Mouse (Mus musculus): ENCODE measurements around the gene Tcf20. TPM values are rescaled to one million over a fixed set of nuclear protein-coding genes. Genes with fewer than 3 reads are reported as not detected.
A peak's percentile ranks its signal among the peaks of the same experiment; 100 is the strongest.
"Not testable (repeated sequence)": the region's sequence is repeated elsewhere in the genome, so short reads cannot be mapped to it uniquely, and the experiment has no call there.

Tcf20 gene
- polyA plus RNA-seq, 1 experiment = 38.3 TPM

DNA sequence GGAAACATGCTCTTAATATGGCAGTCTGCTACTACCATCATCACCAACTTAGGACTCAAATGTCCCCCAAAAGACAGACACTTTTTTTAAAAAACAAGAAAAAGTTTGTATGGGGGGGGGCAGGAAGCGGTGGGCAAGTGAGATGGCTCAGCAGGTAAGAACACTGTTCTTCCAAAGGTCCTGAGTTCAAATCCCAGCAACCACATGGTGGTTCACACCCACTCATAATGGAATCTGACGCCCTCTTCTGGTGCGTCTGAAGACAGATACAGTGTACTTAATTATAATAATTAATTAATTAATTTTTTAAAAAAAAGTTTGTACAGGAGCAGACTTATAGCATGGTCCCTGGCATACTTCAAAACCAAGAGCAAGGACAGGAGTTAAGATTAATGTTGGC lies 148.5 kb downstream of the Tcf20 start:
- no peak for DNase-seq (ENCODE audit: extremely low spot score in 1 of 2, low spot score in 1 of 2)

DNA sequence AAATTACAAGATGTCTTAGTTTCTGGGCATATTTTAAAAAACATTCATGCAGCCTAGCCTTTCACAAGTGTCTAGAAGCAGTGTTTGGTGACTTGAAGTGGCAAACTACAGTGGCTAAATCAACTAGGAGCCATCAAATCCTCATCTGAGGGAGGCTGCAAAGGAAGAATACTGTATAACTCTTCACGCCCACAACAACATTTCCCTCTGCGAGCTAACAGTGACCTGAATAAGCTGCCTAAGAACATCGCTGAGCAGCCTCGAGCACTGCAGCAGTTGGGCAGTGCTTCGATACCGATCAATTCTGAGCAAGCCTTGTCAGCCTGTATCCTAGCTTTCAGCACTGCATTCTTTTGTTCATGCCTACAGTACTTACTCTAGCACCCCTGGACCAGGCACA lies 157.8 kb downstream of the Tcf20 start:
- DNase-seq (ENCODE audit: extremely low spot score in 1 of 2, low spot score in 1 of 2) = peak in 1 of 2 experiments; percentile 40

DNA sequence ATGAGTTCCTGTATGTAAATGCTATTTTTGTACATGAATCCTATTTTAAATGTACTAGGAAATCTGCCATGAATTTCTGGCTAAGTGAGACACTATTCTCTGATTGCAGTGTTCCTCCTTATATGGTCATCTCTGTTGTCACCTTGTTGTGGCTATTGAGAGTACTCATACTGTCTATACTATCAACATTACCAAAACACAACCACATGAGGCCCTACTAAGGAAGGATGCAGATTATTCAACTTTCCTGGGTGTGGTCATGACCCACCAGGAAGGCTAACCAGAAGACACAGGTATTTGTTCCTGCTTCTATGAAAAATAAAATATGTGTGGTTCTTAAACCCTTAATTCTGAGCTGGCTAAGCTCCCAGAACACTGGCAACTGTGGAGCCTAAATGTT lies 161.8 kb downstream of the Tcf20 start:
- DNase-seq (ENCODE audit: extremely low spot score in 1 of 2, low spot score in 1 of 2) = no peak

DNA sequence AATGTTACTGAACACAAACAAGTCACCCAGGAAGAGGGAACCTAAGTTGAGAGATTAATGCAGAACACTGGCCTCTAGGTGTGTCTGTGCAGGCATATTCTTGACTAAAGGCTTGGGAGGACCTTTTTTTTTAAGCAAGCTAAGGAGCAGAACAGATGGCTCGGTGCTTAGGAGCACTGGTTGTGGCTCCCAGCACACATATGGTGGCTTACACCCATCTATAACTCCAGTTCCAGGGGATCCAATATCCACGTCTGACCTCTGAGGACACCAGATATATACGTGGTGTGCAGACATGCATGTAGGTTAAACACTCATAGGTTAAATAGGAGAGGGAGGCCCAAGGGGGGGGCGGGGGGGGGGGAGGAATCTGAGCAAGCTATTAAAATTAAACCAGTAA lies 165.3 kb downstream of the Tcf20 start:
- no peak for DNase-seq (ENCODE audit: extremely low spot score in 1 of 2, low spot score in 1 of 2)

DNA sequence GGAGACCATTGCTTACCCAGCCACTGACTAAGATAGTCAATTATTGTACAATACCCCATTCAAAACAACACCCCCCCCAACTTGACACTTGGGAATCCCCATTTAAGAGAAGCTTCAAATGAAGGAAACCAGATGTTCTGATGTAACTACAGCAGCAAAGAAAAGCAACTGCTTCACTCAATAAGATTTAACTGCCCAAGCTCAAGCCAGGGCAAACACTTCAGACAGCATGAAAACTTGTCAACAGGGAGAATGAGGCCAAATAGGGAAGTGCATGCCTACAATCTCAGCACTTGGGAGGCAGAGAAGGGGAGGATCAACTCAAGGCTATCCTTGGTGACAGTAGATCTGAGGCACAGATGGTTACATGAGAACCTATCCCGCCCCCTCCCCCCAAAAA lies 166.0 kb downstream of the Tcf20 start:
- no peak for DNase-seq (ENCODE audit: extremely low spot score in 1 of 2, low spot score in 1 of 2)

DNA sequence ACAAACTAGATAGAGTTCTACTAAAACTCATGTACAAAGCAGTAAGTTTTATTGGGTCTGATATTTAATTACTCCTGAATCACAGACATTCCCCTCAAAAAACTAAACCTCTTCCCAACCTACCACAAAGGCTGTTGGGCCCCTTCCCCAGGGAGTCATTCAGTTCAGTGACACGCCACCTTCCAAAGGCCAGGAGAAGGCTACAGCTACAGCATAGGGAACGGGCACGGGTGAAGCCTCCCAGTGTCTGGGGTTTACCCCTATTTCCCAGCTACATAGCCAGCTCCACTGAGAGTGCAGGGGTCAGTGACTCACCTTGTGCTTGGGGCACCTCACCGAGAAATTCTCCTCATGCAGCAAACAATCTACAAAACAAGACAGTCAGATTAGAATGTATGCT lies 172.4 kb downstream of the Tcf20 start:
- no peak for DNase-seq (ENCODE audit: extremely low spot score in 1 of 2, low spot score in 1 of 2)

DNA sequence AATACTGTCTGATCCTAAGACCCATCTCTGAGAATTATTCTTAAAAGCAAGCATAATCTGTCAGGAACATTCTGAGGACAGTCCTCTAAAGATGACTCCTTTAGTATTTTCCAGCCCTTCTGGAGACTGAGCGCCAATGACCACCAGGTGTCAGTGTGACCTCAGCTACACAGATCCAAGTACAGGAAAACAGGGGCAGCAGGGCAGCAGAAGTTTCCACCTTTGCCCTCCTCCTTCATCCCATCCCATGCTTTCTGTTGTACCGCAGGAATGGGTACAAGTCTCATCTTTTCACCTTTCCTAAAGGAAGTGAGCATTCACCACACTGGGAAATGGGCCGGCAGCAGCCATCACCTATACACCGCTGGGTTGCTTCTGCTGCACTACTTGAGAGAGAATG lies 172.9 kb downstream of the Tcf20 start:
- peak in 1 of 2 experiments; percentile 71 for DNase-seq (ENCODE audit: extremely low spot score in 1 of 2, low spot score in 1 of 2)

DNA sequence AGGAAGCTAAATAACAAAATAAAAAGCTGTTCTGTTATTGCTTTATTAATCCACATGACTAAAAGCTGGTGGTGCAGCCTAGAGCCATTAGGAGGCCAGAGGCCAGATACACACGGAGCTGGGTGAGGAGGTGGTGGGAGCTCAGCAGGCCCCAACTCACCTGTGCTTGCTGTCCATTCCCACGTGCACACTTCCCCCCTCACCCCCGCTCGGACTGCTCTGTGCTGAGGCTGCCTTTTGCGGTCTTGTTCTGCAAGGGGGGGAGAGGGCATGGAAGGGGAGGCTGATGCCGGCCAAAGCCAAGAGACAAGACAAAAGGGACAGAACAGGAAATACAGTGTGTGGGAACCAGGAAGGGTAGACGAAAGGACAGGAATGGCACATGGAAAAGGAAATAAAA lies 173.4 kb downstream of the Tcf20 start:
- DNase-seq (ENCODE audit: extremely low spot score in 1 of 2, low spot score in 1 of 2) = no peak

DNA sequence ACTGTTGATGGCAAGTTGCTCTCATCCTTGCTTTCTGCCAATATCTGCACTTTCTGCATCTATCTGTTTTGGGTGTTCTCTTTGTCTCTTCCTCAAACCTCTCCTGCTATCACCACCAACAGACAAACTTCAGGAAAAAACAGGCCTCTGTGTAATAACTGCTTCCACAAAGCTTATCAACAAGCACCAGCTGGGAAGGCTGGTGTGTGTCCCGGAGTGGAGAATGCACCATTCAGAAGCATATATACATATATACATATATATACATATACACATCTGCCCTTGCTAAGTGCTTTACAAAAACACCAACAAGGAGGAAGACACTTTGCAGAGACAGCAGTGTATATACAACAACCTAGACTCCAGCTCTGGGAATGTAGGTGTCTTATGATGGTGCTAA lies 177.1 kb downstream of the Tcf20 start:
- DNase-seq (ENCODE audit: extremely low spot score in 1 of 2, low spot score in 1 of 2) = no peak

DNA sequence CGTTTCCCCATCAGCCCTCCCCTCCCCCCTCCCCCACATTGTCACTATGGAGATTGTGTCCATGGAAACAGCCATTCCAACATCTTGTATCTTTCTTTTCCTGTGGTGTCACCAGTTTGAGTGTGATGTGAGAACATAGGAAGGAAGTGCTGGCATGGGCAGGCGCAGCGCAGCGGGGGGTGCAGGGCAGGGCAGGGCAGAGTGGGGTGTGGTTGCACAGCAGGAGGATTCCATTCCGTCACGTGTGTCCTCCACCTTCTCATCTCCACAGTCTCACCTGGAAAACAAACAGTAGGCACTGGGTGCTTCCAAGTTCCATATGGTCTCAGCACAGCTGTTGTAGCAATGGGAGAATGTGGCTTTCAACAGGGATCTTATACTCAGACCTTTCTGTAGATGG lies 178.2 kb downstream of the Tcf20 start:
- DNase-seq (ENCODE audit: extremely low spot score in 1 of 2, low spot score in 1 of 2) = no peak

DNA sequence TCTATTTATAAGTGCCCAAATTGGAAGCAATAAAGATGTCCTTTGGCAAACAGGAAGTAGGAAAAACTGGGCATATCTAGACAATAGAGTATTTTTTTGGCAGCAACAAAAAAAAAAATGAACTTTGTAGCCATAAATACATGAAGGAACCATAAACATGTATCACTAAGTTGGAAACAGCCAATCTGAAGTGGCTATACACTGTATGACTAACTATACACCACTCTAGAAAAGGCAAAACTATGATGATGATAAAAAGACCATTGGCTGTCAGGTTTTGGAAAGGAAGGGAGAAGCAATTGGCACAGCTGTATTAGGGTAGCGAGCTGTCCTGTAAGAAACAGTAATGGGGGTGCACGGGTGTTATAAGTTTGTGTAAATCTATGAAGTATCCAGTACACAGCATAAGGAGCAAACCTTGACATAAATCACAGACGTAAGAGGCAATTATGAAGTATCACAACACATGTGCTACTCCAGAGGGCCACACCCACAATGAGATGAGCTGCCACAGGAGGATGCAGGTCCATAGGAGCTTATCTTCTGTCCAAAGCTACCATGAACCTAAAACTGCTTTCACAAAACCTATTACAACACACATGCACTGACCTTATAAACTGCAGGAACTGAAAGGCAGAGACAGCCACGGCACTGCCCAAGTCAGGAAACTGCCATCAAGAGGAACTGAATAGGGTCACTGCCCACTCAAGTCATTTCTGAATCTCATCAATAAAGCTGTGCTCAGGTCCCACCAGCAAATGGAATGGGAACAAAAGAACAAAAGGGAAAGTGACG lies 180.5 kb downstream of the Tcf20 start:
- DNase-seq (ENCODE audit: extremely low spot score in 1 of 2, low spot score in 1 of 2) = no peak

DNA sequence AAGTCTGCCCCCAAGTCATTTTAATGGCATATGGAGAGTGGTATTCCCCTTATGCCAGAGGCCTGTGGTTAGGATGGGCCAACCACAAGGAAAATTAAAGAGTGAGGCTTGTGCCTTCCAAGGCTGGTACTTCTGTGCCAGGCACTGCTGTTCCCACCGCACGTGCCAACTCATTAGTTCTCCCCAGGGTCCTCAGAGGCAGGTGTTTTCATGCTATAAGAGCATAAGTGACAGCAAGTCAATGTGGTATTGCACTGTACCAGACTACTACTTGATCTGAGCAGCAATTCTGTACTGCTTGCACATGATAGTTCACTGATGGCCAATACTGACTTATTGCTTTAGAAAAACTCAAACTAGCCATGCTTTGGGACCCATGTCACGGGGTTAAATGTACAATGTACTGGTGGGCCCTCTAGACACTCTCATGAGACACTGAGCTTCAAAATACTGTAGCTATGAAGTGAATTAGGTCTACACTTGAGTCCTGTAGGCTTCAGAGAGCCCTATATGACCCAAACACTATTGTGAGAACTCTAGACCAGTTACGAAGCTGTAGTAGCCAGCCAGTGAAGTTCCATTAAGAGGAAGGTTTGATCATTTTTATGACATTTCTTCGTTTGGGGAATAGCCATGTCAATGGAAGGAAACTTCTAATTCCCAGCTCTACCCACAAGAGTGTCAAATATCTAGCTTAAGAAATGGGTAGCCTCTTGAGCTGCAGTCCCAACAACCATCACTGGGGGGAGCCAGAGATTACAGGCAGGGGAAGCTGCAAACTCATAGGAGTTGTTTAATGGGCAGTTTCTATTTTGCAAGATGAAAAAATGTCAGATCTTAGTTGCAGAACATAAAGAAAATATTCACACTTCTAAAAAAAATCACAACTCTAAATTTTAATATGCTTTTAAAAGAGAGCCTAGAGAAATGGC lies 182.7 kb downstream of the Tcf20 start:
- DNase-seq (ENCODE audit: extremely low spot score in 1 of 2, low spot score in 1 of 2) = peak; percentile 46 to 97

DNA sequence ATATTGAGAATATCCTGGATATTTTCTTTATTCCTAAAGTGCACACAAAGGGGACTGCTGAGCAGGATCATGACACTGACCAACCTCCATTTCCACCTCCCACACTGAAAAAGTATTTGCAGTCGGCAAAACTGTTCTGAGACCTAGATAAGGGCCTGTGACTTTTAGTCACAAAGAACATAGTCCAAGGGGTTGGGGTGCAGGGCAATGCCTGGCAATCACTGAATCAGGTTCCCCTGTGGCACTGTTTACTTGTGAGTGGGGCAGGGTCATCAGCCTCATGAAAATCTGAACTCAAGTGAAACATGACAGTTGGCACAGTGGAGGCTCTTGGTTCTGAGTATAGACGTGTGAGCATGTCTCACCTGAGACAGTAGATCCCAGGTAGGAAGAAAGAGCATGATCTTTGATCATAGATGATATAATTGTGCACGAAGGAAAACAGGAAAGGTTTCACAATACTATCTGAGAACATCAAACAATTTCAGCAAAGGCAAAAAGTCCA lies 191.7 kb downstream of the Tcf20 start:
- no peak for DNase-seq (ENCODE audit: extremely low spot score in 1 of 2, low spot score in 1 of 2)

DNA sequence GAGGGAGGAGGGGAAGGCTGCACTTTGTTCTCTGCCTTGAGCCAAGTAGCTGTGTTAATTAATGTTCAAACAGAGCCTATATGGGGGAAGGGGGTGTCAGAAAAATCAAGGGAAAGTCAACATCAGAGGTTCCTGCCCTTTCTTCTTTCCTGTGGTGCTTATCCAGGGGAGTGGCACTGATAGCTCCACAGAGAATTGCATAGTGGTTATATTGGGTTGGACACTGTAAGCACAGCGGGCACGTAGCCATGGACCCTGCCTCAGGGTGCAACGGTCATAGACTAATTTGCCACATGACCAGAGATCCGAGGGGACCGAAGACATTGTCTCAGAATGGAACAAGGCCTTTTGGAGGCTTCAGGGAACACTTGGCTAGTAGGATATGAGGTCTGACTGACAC lies 193.4 kb downstream of the Tcf20 start, which contains the start of gene Cyp2d26:
Cyp2d26 (minus strand) TSS at position 18 of the 400 bp plus-strand sequence.
- no peak for DNase-seq (ENCODE audit: extremely low spot score in 1 of 2, low spot score in 1 of 2)

DNA sequence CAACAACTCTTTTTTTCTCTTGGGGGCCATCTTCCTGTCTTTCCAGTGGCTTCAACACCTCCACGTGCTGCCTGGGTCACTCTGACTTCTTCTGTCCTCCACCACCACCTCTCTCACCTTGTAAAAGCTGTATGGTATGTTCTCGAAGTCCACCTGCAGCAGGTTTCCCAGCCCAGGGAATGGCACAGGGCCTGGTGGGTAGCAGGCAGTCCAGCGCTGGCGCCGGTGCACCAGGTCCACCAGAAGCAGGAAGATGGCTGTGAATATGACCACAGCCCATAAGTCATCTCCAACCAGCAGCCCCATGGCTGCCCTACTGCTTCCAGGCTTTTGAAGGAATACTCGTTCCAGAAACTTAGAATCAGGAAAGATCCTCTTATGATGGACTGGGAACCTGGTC lies 193.8 kb downstream of the Tcf20 start:
- no peak for DNase-seq (ENCODE audit: extremely low spot score in 1 of 2, low spot score in 1 of 2)

DNA sequence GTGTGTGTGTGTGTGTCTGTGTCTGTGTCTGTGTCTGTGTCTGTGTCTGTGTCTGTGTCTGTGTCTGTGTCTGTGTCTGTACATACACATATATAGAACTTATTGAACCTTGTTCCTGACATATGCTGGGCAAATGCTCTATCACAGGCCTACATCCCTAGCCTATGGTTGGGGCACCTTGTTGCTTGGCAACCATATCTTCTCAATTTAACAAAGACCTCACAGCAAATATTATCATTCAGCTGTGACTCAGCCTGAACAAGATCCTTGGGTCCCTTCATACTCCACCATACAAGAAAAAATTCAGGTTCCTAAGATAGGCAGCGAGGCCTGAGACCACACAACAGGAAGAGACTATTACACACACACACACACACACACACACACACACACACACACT lies 194.2 kb downstream of the Tcf20 start:
- DNase-seq (ENCODE audit: extremely low spot score in 1 of 2, low spot score in 1 of 2) = no peak

DNA sequence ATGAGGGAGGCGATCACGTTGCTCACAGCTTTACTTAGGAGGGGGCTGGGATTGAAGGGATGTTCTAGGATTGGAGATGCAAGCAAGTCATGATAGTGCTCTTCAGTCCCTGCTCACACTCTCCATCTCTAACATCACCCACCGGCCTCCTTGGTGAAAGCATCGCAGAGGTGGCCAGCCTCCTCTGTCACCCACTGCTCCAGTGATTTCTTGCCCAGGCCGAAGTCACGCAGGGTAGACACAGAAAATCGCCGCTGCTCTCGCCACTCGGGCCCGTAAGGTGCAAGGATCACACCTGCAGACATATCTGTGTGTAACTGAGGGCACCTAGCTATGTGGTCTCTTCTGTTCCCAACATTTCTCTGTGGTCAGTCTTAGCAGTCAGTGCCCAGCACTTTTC lies 195.1 kb downstream of the Tcf20 start:
- no peak for DNase-seq (ENCODE audit: extremely low spot score in 1 of 2, low spot score in 1 of 2)

DNA sequence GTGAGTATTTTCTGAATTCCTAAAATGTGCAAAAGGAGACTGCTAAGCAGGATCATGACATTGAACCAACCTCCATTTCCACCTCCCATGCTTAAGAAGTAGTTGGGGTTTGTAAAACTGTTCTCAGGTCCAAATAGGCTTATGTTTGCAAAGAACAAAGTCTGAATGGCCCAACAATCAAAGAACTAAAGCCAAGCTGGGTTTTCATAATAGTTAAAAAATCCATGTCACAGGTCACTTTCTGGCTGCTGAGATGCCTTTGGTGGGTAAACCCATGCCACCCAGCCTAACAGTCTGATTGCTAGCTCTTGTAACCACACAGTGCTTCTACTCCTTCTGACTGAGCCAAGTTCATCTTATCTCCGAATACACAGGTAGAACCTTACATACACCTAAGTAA lies 203.1 kb downstream of the Tcf20 start:
- DNase-seq (ENCODE audit: extremely low spot score in 1 of 2, low spot score in 1 of 2) = no peak

DNA sequence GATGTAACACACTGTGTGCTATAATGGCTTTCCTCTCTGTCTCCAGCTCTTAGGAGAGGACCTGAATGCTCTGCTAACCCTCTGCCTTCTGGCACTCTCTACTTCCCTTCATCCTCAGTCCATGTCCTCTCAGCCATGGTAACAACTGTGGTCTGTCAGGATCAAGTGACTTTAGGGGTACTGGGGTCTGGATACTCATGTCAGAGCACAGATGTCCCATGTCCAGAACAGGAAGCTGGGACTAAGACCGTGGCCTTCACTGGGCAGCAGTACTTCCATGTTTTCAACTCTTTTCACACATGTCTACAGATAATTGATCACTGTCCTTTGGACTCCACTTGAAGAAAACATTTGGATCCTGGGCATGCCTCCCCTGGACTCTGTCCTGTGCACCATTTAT lies 203.9 kb downstream of the Tcf20 start:
- no peak for DNase-seq (ENCODE audit: extremely low spot score in 1 of 2, low spot score in 1 of 2)

DNA sequence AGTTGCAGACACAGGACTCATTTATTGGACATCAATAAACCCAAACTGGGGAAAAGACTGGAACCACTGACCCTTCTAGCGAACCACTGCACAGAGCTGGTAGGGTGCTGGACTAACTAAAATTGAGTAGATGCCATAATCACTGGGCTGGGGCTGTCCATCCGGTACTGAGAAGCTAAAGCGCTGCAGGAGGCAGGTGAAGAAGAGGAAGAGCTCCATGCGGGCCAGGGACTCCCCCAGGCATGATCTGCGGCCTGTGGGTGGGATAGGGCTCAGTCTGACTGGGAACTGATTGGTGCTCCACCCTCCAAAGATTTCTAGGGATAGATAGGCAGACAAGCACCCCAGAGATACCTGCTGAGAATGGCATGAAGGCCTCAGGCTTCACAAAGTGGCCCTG lies 209.8 kb downstream of the Tcf20 start:
- not testable (repeated sequence) for DNase-seq (ENCODE audit: extremely low spot score in 1 of 2, low spot score in 1 of 2)

DNA sequence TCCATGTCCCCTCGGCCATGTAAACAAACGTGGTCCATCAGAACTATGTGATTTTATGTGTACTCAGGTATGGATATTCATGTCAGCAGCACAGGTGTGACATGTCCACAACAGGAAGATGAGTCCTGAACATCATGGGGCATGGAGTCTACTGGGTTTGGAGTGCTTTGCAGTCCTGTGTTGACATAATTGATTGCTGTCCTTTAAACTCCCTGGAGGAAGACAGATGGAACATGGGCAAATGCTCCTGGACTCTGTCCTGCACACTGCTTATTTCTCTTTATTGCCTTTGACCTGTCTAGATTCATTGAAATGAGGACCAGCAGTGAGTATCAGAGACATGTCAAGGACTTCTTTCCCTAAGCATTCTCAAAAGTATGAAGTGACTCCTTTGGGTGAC lies 221.7 kb downstream of the Tcf20 start:
- DNase-seq (ENCODE audit: extremely low spot score in 1 of 2, low spot score in 1 of 2) = no peak

DNA sequence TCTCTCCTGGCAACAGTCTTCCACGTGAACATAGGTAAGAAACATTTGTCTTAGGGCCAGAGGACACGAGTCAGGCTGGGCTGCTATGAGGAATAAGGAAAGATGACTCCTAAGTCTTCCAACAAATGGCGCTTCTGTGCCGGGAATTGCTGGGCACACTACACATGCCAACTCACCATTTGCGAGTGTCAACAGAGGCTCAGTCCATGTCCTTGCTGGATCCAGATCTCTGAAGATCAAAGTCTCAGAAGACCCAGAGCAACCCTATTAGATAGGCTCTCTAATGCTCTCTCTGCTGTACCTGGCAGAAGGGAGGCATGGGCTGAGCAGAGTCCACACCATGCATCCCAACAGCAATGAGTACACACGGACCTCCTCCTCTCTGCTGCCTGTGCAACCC lies 222.8 kb downstream of the Tcf20 start:
- no peak for DNase-seq (ENCODE audit: extremely low spot score in 1 of 2, low spot score in 1 of 2)

Data from frontal cortex, adult 2 months (tissue).